Mouse (Mus musculus): Measurements from ENCODE around the gene Lenep.
A peak's percentile ranks its signal among the peaks of the same experiment; 100 is the strongest.
"Not testable (repeated sequence)": the region's sequence is repeated elsewhere in the genome, so short reads cannot be mapped to it uniquely, and the experiment has no call there.

Lenep gene

GRCm38 (mm10) chr3:89402693-89403092, at the start of gene Lenep:
Gene Lenep, minus strand, starts transcription at chr3:89402793.
- no peak for DNase-seq (ENCODE audit: low spot score)

GRCm38 (mm10) chr3:89451916-89452315, 49.3 kb upstream of the Lenep start:
- no peak for DNase-seq (ENCODE audit: low spot score)

GRCm38 (mm10) chr3:89449541-89449940, 46.9 kb upstream of the Lenep start:
- peak; percentile 63 for DNase-seq (ENCODE audit: low spot score)

GRCm38 (mm10) chr3:89448720-89449537, 46.3 kb upstream of the Lenep start:
- DNase-seq (ENCODE audit: low spot score), result peak; percentile 33

GRCm38 (mm10) chr3:89440691-89441090, 38.1 kb upstream of the Lenep start:
- DNase-seq (ENCODE audit: low spot score), result no peak

- peak; percentile 76 for DNase-seq (ENCODE audit: low spot score)
These were observed 34.7 kb upstream of the Lenep start for GRCm38 (mm10) chr3:89437269-89437668.

- peak; percentile 57 for DNase-seq (ENCODE audit: low spot score)
These were observed 33.9 kb upstream of the Lenep start, which contains the start of gene Pbxip1 for GRCm38 (mm10) chr3:89436176-89437113. Gene Pbxip1, plus strand, starts transcription at chr3:89436706.

GRCm38 (mm10) chr3:89435041-89435440, 32.4 kb upstream of the Lenep start:
- DNase-seq (ENCODE audit: low spot score), result no peak

- DNase-seq (ENCODE audit: low spot score), result no peak
These were observed 31.9 kb upstream of the Lenep start for GRCm38 (mm10) chr3:89434532-89434931.

- DNase-seq (ENCODE audit: low spot score), result no peak
These were observed 30.0 kb upstream of the Lenep start for GRCm38 (mm10) chr3:89432606-89433005.

GRCm38 (mm10) chr3:89430171-89431159, 27.9 kb upstream of the Lenep start, which contains the start of gene Pygo2:
Gene Pygo2, plus strand, starts transcription at chr3:89430214.
- peak; percentile 94 for DNase-seq (ENCODE audit: low spot score)

- DNase-seq (ENCODE audit: low spot score), result not testable (repeated sequence)
These were observed 26.4 kb upstream of the Lenep start for GRCm38 (mm10) chr3:89429021-89429420.

- DNase-seq (ENCODE audit: low spot score), result no peak
These were observed 23.3 kb upstream of the Lenep start for GRCm38 (mm10) chr3:89425876-89426275.

- no peak for DNase-seq (ENCODE audit: low spot score)
These were observed 22.5 kb upstream of the Lenep start for GRCm38 (mm10) chr3:89425141-89425525.

- DNase-seq (ENCODE audit: low spot score), result no peak
These were observed 22.0 kb upstream of the Lenep start for GRCm38 (mm10) chr3:89424416-89425140.

- no peak for DNase-seq (ENCODE audit: low spot score)
These were observed 20.1 kb upstream of the Lenep start for GRCm38 (mm10) chr3:89422556-89423205.

GRCm38 (mm10) chr3:89421810-89422473, 19.3 kb upstream of the Lenep start:
- no peak for DNase-seq (ENCODE audit: low spot score)

GRCm38 (mm10) chr3:89421002-89421774, 18.6 kb upstream of the Lenep start:
- no peak for DNase-seq (ENCODE audit: low spot score)

GRCm38 (mm10) chr3:89420421-89420820, 17.8 kb upstream of the Lenep start:
- no peak for DNase-seq (ENCODE audit: low spot score)
